ENCODE assay signal across 8 mouse cellular contexts in the genomic region with DNA sequence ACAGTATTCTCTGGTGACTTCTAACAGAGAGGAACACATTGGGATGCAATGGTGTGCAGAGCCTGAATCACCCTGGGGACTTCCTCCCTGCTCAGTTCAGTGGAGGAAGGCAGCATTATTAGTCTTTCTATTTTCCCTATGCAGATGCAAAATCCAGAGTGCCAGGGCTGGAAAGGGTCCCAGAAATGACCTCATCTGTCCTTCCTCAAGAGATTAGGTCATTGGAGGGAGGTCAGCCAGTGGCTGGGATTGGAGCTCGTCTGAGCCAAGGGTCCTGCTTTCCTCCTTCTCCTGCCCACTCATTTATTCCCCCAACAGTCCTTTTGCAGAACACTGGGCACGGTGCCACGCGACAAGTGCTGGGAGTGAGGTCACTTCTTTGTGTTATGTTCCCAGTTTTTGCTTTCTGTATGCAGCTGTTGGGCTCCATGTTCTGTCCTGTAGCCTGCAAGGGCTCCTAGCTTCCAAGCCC. TPM values are rescaled to one million over a fixed set of nuclear protein-coding genes. Genes with fewer than 3 reads are reported as not detected.
DNase-seq lines count a peak whose midpoint lies in the region; ATAC-seq lines count a peak whose summit lies in the region.

No protein-coding gene starts in this region.

- H3K4me3 ChIP-seq in stomach, embryonic 16.5 days (replicated peaks; ENCODE audit: low read length): no peak overlapping the region

- H3K9me3 ChIP-seq in stomach, embryonic 16.5 days (replicated peaks; ENCODE audit: control insufficient read depth, low read length): no peaks in the 10 kb centered on the region

- no peak overlapping the region for H3K4me2 ChIP-seq in stomach, embryonic 16.5 days (ENCODE audit: low read depth, low read length)

- 0 out of 2 replicates have a peak, but pooled peaks cover 3% of the 10 kb centered on the region for H3K4me1 ChIP-seq in stomach, embryonic 16.5 days (ENCODE audit: control insufficient read depth, insufficient read depth, low read length)

- peak overlapping the region; percentile 62; the same call in 1 of the 2 replicates for H3K27ac ChIP-seq in stomach, embryonic 16.5 days (ENCODE audit: low read length)

- no peak overlapping the region for H3K9ac ChIP-seq in stomach, embryonic 16.5 days (ENCODE audit: low read length)

- no peaks in the 10 kb centered on the region for H3K36me3 ChIP-seq in stomach, embryonic 16.5 days (ENCODE audit: control insufficient read depth, insufficient read depth, low read length)

- H3K27me3 ChIP-seq in stomach, embryonic 16.5 days (ENCODE audit: control insufficient read depth, insufficient read depth, low read length): no peaks in the 10 kb centered on the region

- ATAC-seq in stomach, embryonic 16.5 days (ENCODE audit: insufficient read depth, low FRiP score): peak; percentile 82

- WGBS in stomach, embryonic 16.5 days: 35% methylated on average over 4 of the region's 4 CpGs

- intact Hi-C loops in heart, postnatal 25 days (cut with DNase I): no loop called here

- peak; percentile 1 to 4 for DNase-seq in spleen, postnatal 36 days (ENCODE audit: low spot score in 2 of 2)
- no peak for DNase-seq in spleen, adult 12 weeks (ENCODE audit: low spot score)
- DNase-seq in frontal cortex, postnatal 10 days (ENCODE audit: low spot score in 2 of 2): peak; percentile 74 to 78
- DNase-seq in heart, postnatal 25 days (ENCODE audit: low spot score): peak; percentile 86
- peak; percentile 70 for DNase-seq in layer of hippocampus, adult 9-10 months (ENCODE audit: low spot score)
- DNase-seq in lung, postnatal 25 days (ENCODE audit: low spot score): peak; percentile 80
- DNase-seq in thymus, postnatal 36 days: no peak

RNA-seq across cellular contexts. Expression of a gene that starts 25.9 kb away (rescaled TPM):
- 10 to 100 TPM; 19.4 to 21.0 TPM for total RNA-seq in heart, postnatal 25 days (2021)
- 5.2 and 6.8 TPM in 2 replicates for polyA plus RNA-seq in stomach, embryonic 16.5 days (2015; fragmentation: Nextera tagmentation; extraction: Ambion mirVana)

Comparison
In these comparisons a context has a peak if more than half of its experiments do, and no peak if none do; other contexts are left out.
1. DNase-seq: peak in spleen, postnatal 36 days (2 of 2), frontal cortex, postnatal 10 days (2 of 2), heart, postnatal 25 days (single experiment), layer of hippocampus, adult 9-10 months (single experiment) and lung, postnatal 25 days (single experiment); none in spleen, adult 12 weeks (single experiment) and thymus, postnatal 36 days (0 of 2).